Mouse (Mus musculus): Measurements from ENCODE around the gene Exoc6.

The Exoc6 gene

DNA sequence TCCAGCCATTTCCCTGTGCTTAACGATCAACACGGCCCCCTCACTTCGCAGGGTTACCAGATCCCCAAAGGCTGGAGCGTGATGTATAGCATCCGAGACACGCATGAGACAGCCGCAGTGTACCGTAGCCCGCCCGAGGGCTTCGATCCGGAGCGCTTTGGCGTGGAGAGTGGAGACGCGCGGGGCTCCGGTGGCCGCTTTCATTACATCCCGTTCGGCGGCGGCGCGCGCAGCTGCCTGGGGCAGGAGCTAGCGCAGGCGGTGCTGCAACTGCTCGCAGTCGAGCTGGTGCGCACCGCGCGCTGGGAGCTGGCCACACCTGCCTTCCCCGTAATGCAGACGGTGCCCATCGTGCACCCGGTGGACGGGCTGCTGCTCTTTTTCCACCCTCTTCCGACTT, 142.7 kb downstream of the Exoc6 start:
- DNase-seq = no peak

DNA sequence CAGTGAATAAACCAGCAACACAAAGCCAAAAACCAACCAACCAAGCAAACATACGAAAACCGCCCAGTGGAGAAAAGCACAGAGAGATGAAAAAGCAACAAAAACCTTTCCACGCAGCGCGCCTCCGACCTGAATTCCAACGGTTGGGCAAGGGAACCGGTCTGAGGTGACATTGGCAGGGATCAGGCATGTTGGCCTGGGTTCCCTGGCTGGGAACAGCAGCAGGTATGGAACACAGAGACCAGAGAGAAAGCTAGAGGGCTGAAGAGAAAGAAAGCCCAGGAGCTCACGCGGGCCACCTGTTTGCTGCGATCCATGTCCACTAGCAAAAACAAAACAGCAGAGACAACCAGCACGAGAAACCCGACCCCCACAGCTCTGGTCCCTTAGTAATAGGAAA, 144.9 kb downstream of the Exoc6 start:
- DNase-seq = no peak

DNA sequence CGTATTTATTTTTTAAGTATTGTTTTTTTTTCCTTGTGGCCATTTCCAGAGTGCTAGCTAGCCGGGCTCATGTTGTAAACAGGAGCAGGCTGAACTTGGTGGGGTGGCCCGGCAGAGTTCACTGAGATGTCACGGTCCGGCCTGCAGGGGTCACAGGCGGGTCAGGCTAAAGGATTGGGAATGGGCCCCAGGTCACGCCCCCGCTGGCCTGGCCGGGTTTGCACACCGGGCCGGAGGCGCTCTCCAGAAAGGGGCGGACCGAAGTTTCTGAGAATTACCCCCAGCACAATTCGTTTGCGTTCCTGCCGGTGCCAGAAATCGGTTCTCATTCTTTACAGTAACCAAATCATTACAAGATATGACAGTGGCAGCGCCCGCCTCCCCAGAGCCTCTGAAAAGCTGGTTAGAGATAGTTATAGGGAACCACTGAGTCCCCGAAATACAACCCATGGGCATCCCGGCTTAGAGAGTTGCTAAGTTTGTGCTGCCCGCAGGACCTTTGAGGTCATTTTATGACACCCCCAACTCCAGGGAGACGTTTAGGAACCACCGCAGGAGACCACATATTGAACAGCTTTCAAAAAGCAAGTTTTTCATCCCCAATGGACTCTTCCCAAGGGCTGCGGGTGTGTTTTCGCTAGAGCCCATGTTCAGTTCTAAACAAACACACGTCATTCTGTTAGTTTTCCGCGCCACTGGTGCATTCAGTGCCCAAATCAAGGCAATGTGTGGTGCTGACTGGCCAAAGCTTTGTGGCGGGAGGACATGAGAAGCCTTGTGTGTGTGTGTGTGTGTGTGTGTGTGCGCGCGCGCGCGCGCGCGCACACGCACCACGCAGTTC, 145.8 kb downstream of the Exoc6 start:
- no peak for DNase-seq

DNA sequence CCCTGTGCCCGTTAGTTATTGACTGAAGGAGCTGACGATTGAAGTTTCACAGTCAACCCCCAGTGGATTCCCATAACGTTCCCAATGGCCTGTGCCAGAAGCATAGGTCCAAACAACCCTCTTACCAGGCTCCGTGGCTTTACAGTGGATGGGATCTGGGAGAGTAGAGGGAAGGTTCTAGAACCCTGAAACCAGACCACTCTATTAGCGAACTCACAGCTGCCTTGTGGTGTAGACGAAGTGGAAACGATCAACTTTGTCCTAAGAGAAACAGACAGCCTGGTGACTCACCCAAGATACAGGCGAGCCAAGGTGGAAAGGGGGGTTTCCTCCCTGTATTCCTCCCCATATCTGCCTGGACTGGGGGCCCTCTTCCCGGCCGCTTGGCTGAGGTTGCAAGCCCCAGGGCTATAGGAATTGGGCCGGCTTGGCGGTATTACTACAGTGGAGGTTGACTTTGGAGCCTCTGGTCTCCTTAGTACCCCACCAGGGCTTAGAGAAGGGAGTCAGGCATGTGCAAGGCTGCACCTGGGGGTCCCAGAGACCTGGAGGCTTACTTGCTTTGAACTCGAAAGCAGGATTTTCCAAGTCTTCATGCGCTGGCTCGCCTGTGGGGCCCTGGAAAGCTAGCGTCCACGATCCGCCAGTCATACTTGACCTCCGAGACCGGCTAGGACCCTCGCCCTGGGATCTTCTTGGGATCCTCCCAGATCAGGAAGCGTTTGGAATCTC, 146.6 kb downstream of the Exoc6 start:
- DNase-seq = no peak

DNA sequence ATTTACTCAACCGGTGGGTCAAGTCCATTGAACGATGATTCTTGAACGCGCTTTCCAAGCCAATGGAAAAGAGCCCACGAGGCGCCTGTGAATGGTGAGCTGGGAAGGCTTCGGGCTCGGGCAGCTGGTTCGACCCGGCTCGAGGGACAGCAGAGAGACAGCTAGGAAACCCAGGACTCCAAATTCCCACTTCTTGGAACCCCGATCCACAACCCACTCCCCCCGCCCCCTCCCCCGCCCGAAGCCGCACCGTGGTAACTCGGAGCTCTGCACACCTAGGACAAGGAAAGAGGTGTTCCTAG, 147.1 kb downstream of the Exoc6 start:
- DNase-seq = no peak

DNA sequence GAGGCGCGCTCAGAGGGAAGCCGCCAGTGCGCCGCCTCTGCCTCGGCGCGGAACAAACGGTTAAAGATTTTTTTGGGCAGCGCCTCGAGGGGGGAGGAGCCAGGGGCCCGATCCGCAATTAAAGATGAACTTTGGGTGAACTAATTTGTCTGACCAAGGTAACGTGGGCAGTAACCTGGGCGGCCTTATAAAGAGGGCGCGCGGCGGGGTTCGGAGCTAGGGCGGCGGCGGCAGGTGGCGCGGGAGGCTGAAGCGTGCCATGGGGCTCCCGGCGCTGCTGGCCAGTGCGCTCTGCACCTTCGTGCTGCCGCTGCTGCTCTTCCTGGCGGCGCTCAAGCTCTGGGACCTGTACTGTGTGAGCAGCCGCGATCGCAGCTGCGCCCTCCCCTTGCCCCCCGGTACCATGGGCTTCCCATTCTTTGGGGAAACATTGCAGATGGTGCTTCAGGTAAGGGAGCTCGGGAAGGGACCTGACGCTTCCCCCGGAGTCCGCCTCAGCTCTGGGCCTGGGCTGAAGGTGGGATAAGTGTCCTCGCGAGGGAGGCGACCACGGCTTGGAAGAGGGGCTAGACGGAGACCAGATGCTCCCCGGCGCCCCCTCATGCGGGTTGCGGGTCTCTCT, 147.5 kb downstream of the Exoc6 start, which contains the start of gene Cyp26a1:
TSS of gene Cyp26a1 (plus strand) at position 148 of the 622 bp plus-strand sequence.
- no peak for DNase-seq

DNA sequence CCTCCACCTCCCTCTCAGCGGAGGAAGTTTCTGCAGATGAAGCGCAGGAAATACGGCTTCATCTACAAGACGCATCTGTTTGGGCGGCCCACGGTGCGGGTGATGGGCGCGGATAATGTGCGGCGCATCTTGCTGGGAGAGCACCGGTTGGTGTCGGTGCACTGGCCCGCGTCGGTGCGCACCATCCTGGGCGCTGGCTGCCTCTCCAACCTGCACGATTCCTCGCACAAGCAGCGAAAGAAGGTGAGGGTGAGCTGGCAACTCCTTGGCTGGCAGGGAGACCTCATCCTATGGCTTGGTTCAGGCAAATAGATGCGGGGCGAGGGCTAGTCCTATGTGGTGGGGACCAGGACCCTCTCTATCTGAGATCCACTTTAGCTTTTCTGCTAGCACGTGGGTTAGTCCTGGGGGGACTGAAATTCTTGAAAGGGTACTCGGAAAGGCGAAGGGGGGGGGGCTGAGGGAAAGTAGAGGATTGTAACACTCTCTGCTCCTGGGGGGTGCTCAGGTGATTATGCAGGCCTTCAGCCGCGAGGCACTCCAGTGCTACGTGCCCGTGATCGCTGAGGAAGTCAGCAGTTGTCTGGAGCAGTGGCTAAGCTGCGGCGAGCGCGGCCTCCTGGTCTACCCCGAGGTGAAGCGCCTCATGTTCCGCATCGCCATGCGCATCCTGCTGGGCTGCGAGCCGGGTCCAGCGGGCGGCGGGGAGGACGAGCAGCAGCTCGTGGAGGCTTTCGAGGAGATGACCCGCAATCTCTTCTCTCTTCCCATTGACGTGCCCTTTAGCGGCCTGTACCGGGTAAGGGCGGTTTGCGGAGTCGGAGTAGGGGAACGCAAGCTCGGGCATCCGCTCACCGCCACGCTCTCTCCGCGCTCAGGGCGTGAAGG, 148.3 kb downstream of the Exoc6 start:
- DNase-seq = no peak

DNA sequence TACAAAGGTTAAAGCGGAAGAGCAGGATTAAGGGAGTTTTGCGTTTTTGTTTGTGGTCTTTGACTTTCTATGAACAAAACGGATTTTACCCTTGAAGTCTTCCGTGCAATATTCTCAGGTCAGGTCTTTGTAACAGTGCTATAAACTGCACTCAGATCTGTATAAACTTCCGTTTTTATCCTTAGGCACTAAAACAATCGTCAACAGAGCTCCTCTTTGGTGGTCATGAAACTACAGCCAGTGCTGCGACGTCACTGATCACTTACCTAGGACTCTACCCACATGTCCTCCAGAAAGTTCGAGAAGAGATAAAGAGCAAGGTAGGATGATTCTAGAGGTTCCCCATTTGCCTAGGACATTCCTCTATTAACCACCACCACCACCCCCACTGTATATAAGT, 149.5 kb downstream of the Exoc6 start:
- no peak for DNase-seq

DNA sequence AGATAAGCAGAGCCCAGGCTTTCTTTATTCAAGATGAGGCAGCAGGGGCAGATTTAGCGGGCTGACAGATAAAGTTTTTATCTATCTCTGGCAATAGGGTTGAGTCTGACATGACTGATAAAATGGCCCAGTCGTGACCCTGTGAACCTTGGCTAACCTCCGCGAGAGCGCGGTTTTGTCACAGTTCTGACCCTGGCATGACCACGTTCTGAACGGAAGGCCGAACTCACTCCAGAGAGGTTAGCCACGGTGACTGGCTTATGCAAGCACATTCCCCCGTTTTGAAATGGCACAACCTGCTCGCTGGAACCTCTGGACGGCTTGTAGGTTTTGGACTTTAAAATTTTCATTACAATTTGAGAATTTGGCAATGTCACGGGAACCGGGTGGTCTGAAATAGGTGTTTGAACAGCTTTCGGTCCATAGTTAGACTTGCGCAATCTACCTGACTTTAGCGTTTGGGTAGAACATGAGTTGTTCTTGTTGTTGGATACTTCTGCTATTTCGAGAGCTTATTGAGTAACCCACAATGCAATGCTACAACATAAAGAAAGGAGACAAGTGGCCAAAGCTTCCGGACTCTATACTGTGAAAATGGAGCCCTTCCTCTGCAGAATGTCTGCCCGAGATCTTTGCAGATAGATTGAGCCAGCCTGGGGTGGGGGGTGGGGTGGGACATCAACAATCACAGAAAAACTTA, 152.3 kb downstream of the Exoc6 start:
- DNase-seq = no peak

DNA sequence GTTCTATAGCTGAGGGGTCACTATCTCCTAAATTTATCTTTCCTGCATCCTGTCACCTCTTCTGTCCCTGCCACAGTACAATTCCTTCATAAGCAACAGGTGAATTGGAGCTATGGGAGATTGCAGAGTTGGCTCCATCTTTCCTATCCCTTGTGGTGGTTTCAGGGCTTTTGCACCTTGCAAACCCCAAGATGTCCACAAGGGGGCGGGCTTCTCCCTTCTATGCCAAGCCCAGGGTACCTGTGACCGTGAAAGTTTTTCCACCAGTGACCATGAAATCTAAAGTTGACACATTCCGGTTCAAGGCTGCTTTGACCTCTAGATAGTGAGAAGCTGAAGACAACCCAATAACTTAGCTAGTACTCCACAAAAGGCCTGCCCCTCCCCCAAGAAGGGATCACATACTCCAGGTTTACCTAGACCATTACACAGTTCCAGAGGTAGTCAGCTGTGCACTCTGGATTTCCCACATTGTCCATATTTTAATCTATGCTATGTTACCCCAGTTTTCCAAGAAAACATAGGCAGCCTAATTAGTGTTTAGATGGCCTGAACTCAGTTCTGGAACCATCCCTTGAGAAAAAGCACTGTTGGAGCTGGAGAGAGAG, 153.8 kb downstream of the Exoc6 start:
- DNase-seq = peak; percentile 80 to 87

DNA sequence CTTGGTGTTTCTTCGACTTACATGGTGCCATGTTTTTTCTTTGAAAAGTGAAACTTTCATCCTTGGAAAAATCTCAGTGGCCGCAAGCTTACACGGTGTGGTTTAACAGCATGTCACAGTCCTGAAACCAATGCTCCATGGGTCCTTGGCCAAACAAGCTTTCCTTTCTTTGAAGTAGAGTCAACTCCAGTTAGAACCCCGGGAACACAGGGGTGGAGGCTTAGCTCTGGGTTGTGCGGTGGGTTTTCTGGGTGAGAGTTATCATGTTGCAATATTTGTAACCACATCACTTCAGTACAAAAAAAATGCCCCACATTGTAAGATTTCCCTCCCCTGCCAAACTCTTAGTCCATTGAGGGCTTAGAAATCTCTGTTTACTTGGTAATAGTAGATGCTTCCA, 155.5 kb downstream of the Exoc6 start:
- no peak for DNase-seq

DNA sequence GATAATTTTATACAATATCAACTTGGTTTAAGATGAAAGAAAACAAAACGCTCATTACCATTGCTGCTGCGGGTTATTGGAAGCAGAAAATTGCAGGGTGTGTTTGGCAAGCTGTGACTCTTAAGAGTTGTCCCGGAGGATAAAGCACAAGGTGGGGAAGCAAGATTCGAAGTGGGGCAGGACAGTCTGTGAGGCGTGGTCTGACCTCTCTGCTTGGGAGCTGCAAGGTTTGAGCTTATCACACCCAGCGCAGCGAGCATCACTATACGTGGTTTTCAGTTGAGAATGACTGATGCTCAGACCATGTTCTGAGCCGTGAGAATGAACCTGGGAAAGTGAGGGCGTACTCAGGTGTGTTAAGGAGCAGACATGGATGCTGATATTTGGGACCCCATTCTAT, 164.5 kb downstream of the Exoc6 start:
- DNase-seq = no peak

DNA sequence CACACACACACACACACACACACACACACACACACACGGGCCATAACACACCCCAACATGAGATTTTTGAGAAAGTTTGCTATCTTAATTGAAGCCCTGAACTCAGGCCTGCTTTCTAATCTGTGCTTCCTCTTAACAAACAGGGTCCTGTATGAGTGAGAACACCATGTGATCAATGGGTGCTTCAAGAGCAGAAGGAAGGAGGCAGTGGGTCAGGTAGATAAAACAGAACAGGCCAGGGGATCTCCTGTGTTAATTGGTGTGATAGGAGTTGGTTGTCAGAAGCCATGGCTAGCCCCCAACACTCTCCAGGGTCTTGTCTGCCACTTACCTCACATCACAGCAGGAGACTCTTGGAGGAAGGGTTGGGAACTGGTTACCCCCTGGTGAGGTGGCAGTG, 165.8 kb downstream of the Exoc6 start:
- no peak for DNase-seq

DNA sequence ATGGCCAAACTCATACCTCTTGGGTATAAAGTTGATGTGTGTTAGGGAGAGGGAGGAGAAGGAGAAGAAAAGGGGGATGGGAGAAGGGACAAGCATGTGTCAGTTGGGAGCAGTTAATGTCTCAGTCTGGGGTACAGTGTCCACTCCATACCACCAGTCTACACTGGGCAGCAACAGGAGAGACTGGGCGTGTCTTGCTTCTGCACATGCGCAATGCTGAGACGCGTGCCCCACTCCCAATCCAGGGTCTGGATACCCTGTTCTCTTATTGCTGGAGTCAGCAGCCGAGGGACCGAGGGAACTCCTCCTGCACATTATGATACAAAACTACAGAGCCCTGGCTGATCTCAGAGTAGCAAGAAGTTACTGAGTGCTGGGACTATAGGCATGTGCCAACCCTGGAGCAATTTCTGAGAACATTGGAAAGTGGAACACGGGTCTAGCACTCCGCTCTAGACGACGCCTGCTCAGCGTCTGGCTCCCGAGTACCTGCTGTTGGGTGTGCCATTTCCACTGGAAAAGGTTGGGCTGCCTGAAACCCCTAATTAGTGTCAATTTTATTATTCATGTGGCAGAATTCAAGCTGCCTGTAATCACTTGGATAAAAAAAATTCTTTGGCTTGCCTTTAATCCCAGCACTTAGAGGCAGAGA, 166.4 kb downstream of the Exoc6 start:
- DNase-seq = no peak

DNA sequence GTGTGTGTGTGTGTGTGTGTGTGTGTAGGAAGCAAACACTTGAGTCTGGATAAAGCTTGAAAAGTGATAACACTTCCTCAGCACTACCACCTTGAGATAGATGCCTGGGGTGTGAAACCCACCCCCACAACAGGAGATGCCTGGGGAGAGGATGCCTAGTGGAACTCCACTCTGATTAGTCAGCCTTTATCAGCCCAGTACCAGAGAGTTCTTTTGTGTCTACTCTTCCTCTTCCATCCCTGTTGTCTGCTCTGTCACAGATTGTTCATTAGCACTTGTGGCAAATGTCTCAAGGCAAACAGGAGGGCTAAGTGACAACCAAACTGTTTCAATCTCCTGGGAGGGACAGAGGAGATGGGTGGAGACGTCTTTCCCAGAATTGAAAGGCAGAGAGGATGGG, 168.9 kb downstream of the Exoc6 start:
- no peak for DNase-seq

DNA sequence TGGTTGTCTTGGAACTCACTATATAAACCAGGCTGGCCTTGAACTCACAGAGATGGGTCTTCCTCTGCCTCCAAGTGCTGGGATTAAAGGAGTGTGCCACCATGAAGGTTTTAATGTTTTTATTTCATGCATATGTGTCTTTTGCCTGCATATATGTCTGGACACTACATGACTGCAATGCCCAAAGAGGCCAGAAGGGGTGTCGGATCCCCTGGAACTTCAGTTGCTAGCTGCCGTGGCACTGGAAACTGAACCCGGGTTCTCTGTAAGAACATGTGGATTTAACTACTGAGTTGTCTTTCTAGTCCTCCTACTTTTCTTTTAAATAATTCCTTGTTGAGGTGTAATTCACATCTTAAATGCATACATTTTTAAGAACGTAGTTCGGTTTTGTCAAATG, 174.4 kb downstream of the Exoc6 start:
- DNase-seq = no peak

DNA sequence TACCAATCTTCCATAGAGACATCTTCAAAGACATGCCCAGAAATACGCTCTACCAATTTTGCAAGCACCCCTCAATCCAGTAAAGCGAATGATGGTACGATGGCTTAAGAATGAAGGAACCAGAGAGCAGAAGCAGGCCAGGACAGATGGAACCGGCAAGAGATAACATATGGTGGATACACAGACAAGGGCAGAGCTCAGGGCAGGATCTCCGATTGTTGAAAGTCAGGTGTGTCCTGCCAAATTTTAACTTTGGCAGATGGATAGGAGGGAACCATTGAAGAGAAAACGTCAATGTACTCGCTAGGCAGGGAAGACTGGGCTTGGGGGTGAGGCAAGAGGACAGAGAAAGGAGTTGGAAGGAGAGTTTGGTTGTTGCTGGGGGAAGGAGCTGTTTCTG, 176.4 kb downstream of the Exoc6 start:
- peak in 1 of 2 experiments; percentile 26 for DNase-seq

DNA sequence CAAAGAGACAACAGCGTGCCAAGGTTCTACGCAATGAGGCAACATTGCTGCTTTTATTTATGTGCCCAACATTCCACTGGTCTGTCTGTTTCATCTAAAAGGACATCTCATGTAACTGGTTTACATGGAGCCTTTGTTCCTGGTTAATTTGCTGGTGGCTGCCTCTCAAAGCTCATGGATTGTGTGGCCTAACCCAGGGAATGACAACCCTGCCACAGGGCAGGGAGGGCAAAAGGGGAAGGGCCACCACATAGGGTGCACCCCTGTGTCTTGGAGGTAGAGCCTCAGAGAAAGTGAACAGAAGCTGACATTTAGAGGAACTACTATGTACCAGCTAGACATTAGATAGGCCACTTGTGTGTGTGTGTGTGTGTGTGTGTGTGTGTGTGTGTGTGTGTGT, 177.1 kb downstream of the Exoc6 start:
- no peak for DNase-seq

All from cerebellum, postnatal 14 days (tissue).